Mouse (Mus musculus) limb, embryonic 14.5 days (tissue): ENCODE data around the gene Camk1. TPM values are rescaled to one million over a fixed set of nuclear protein-coding genes. Genes with fewer than 3 reads are reported as not detected.

Source experiments
- ATAC-seq: fragments of 200-750 bp; cut with Nextera tagmentation; 2 replicates; pipeline ENCODE4 v1.8.0; 2017; ENCODE audit warnings: low read depth, moderate number of reproducible peaks, moderate TSS enrichment; ENCODE audit not compliant: low FRiP score
- DNase-seq: peaks from one replicate; pipeline ENCODE4 v3.0.0-alpha.2; 2015; ENCODE audit warnings: low spot score
- H3K27ac ChIP-seq: fragments of 300-500 bp; sonication (generic); replicated peaks from 2 replicates; pipeline ENCODE4 v1.5.1; 2014; ENCODE audit warnings: low read depth, mild to moderate bottlenecking, low read length, moderate library complexity, mixed read lengths
- H3K27me3 ChIP-seq: fragments of 300-500 bp; sonication (generic); 2 replicates; pipeline ENCODE4 v1.6.1; 2014; ENCODE audit warnings: low read length, mixed read lengths; ENCODE audit not compliant: control insufficient read depth, insufficient read depth
- H3K36me3 ChIP-seq: fragments of 300-500 bp; sonication (generic); 2 replicates; pipeline ENCODE4 v1.6.1; 2014; ENCODE audit warnings: mild to moderate bottlenecking, low read length, moderate library complexity, mixed read lengths; ENCODE audit not compliant: control insufficient read depth, insufficient read depth
- H3K4me1 ChIP-seq: fragments of 300-500 bp; sonication (generic); 2 replicates; pipeline ENCODE4 v1.6.1; 2014; ENCODE audit warnings: antibody characterized with exemption, low read length, mixed read lengths; ENCODE audit not compliant: control insufficient read depth, insufficient read depth
- H3K4me2 ChIP-seq: fragments of 300-500 bp; sonication (generic); replicated peaks from 2 replicates; pipeline ENCODE4 v1.6.1; 2014; ENCODE audit warnings: low read depth, mild to moderate bottlenecking, low read length, moderate library complexity; ENCODE audit not compliant: severe bottlenecking
- H3K4me3 ChIP-seq: fragments of 300-500 bp; sonication (generic); replicated peaks from 2 replicates; pipeline ENCODE4 v1.5.1; 2014; ENCODE audit warnings: low read length
- H3K9ac ChIP-seq: fragments of 300-500 bp; sonication (generic); 2 replicates; pipeline ENCODE4 v1.6.1; 2014; ENCODE audit warnings: mild to moderate bottlenecking, low read depth, low read length, moderate library complexity; ENCODE audit not compliant: severe bottlenecking
- H3K9me3 ChIP-seq: fragments of 300-500 bp; sonication (generic); 2 replicates; pipeline ENCODE4 v1.6.1; 2016; ENCODE audit warnings: low read length; ENCODE audit not compliant: control insufficient read depth
- POLR2A ChIP-seq: fragments of 200-500 bp; IDR thresholded peaks from 2 replicates; pipeline ENCODE4 v1.8.0; 2012; ENCODE audit warnings: inconsistent platforms, mild to moderate bottlenecking, moderate library complexity, borderline replicate concordance; ENCODE audit not compliant: insufficient read depth, insufficient read length; ENCODE audit errors: extremely low read depth
- WGBS: fragments of 180-500 bp; shearing (Covaris S2); extraction: QIAGEN DNeasy Blood & Tissue Kit; methylation state at CpG from one replicate; pipeline ENCODE4 v1.1.7; 2014; 5-methylcytosine and 5-hydroxymethylcytosine counted together
- polyA plus RNA-seq, 2 experiments: library from polyadenylated mRNA; depleted of rRNA in 1 of 2; stranded (reverse) in 1 of 2; unstranded in 1 of 2; fragments of >200 nt; fragmentation: Nextera tagmentation in 1 of 2; extraction: Ambion mirVana in 1 of 2; gene quantifications; 2 replicates each; pipeline versions ENCODE4 v1.2.1 to v1.2.3; 2012 to 2014

The Camk1 gene
- polyA plus RNA-seq, 2 experiments: 70.6 to 98.4 TPM

GRCm38 (mm10) chr6:113368124-113368523 lies 24.3 kb upstream of the Camk1 start:
- no peak overlapping the region for H3K9ac ChIP-seq
- H3K27me3 ChIP-seq: no peaks in the 10 kb centered on the region
- no peak overlapping the region for H3K4me3 ChIP-seq
- no peak for TF ChIP-seq POLR2A
- no peaks in the 10 kb centered on the region for H3K4me1 ChIP-seq
- H3K9me3 ChIP-seq: no peaks in the 10 kb centered on the region
- WGBS: 84% methylated on average over 7 of the region's 7 CpGs
- DNase-seq (no peak), ATAC-seq (no peak)
- H3K27ac ChIP-seq: no peak overlapping the region
- no peak overlapping the region for H3K4me2 ChIP-seq
- peaks cover 65% of the 10 kb centered on the region for H3K36me3 ChIP-seq

- Histone ChIP-seq H3K4me2 (no peak overlapping the region), H3K27ac (no peak overlapping the region), H3K36me3 (peaks cover 60% of the 10 kb centered on the region), H3K9ac (no peak overlapping the region), H3K4me3 (no peak overlapping the region), H3K9me3 (no peaks in the 10 kb centered on the region), H3K27me3 (no peaks in the 10 kb centered on the region), H3K4me1 (no peaks in the 10 kb centered on the region)
- TF ChIP-seq POLR2A: no peak
- ATAC-seq: no peak
- 100% methylated on average over 1 of the region's 1 CpGs for WGBS
- no peak for DNase-seq
These were observed 23.8 kb upstream of the Camk1 start for GRCm38 (mm10) chr6:113367574-113367973.

GRCm38 (mm10) chr6:113366639-113367038 lies 22.9 kb upstream of the Camk1 start:
- Histone ChIP-seq H3K4me2 (no peak overlapping the region), H3K27me3 (no peaks in the 10 kb centered on the region), H3K9me3 (no peaks in the 10 kb centered on the region), H3K4me3 (no peak overlapping the region), H3K36me3 (peaks cover 51% of the 10 kb centered on the region), H3K9ac (no peak overlapping the region), H3K4me1 (no peaks in the 10 kb centered on the region), H3K27ac (no peak overlapping the region)
- ATAC-seq (no peak), DNase-seq (no peak)
- TF ChIP-seq POLR2A: no peak
- 87% methylated on average over 6 of the region's 6 CpGs for whole genome bisulfite sequencing

- DNase-seq (no peak), ATAC-seq (no peak)
- no peak overlapping the region for H3K27ac ChIP-seq
- H3K9ac ChIP-seq: no peak overlapping the region
- H3K36me3 ChIP-seq: peaks cover 30% of the 10 kb centered on the region
- no peaks in the 10 kb centered on the region for H3K4me1 ChIP-seq
- no peaks in the 10 kb centered on the region for H3K9me3 ChIP-seq
- H3K4me2 ChIP-seq: no peak overlapping the region
- no peaks in the 10 kb centered on the region for H3K27me3 ChIP-seq
- 71% methylated on average over 8 of the region's 8 CpGs for WGBS
- TF ChIP-seq POLR2A: no peak
- no peak overlapping the region for H3K4me3 ChIP-seq
These were observed 20.8 kb upstream of the Camk1 start for GRCm38 (mm10) chr6:113364518-113365135.

- Histone ChIP-seq H3K27ac (no peak overlapping the region), H3K9ac (no peak overlapping the region), H3K4me1 (no peaks in the 10 kb centered on the region), H3K27me3 (no peaks in the 10 kb centered on the region), H3K36me3 (peaks cover 10% of the 10 kb centered on the region), H3K4me2 (no peak overlapping the region), H3K9me3 (no peaks in the 10 kb centered on the region), H3K4me3 (no peak overlapping the region)
- ATAC-seq (no peak), DNase-seq (no peak)
- 100% methylated on average over 1 of the region's 1 CpGs for WGBS
- TF ChIP-seq POLR2A: no peak
These were observed 18.5 kb upstream of the Camk1 start for GRCm38 (mm10) chr6:113362241-113362640.
